Mouse (Mus musculus): ENCODE results near the gene Rtn4. TPM values are rescaled to one million over a fixed set of nuclear protein-coding genes. Genes with fewer than 3 reads are reported as not detected.
"Not testable (repeated sequence)": the region's sequence is repeated elsewhere in the genome, so short reads cannot be mapped to it uniquely, and the experiment has no call there.

Rtn4 gene
- total RNA-seq (2014; rRNA removed) (388 and 400 TPM in 2 replicates), polyA plus RNA-seq (2015; fragmentation: Nextera tagmentation; extraction: Ambion mirVana) (149 and 167 TPM in 2 replicates)

- peaks cover 15% of the 10 kb centered on the region for H3K4me1 ChIP-seq (ENCODE audit: insufficient read depth)
- under 1% methylated on average over 43 of the region's 43 CpGs for WGBS
- ATAC-seq (peak; percentile 95), DNase-seq (peak; percentile 98)
- TF ChIP-seq CTCF (IDR thresholded peaks at IDR 0.05; ENCODE audit: low read depth): no peak; the same call in 1 of the 2 replicates
- no peaks in the 10 kb centered on the region for H3K27me3 ChIP-seq (ENCODE audit: insufficient read depth, low read length)
- peak within 1 kb of the TSS; percentile 100 for H3K4me3 ChIP-seq (ENCODE audit: low read depth, low read length)
- no peaks in the 10 kb centered on the region for H3K9me3 ChIP-seq (ENCODE audit: low read length)
- H3K4me2 ChIP-seq (ENCODE audit: low read depth): peak within 1 kb of the TSS; percentile 53
- peak within 1 kb of the TSS; percentile 99 for H3K27ac ChIP-seq (ENCODE audit: low read depth, low read length)
- H3K9ac ChIP-seq: peak within 1 kb of the TSS; percentile 99
- H3K36me3 ChIP-seq (ENCODE audit: insufficient read depth): no peaks in the 10 kb centered on the region
These were observed at the start of gene Rtn4 for GRCm38 (mm10) chr11:29692683-29693272. Rtn4 (plus strand) TSS chr11:29692947.

GRCm38 (mm10) chr11:29644421-29644820 lies 48.3 kb upstream of the Rtn4 start:
- Histone ChIP-seq H3K36me3 (ENCODE audit: insufficient read depth) (no peaks in the 10 kb centered on the region), H3K9me3 (ENCODE audit: low read length) (no peaks in the 10 kb centered on the region), H3K27me3 (ENCODE audit: insufficient read depth, low read length) (no peaks in the 10 kb centered on the region), H3K27ac (ENCODE audit: low read depth, low read length) (no peak overlapping the region), H3K4me2 (ENCODE audit: low read depth) (no peak overlapping the region), H3K4me3 (ENCODE audit: low read depth, low read length) (no peak overlapping the region), H3K4me1 (ENCODE audit: insufficient read depth) (no peaks in the 10 kb centered on the region), H3K9ac (no peak overlapping the region)
- no peak for ATAC-seq
- TF ChIP-seq CTCF (IDR thresholded peaks at IDR 0.05; ENCODE audit: low read depth): no peak
- DNase-seq: no peak
- 96% methylated on average over 1 of the region's 1 CpGs for WGBS

GRCm38 (mm10) chr11:29645411-29646066 lies 47.2 kb upstream of the Rtn4 start:
- H3K4me1 ChIP-seq (ENCODE audit: insufficient read depth): no peaks in the 10 kb centered on the region
- no peaks in the 10 kb centered on the region for H3K36me3 ChIP-seq (ENCODE audit: insufficient read depth)
- H3K9ac ChIP-seq: no peak overlapping the region
- H3K27ac ChIP-seq (ENCODE audit: low read depth, low read length): no peak overlapping the region
- WGBS: 86% methylated on average over 5 of the region's 5 CpGs
- H3K27me3 ChIP-seq (ENCODE audit: insufficient read depth, low read length): no peaks in the 10 kb centered on the region
- H3K4me3 ChIP-seq (ENCODE audit: low read depth, low read length): no peak overlapping the region
- H3K4me2 ChIP-seq (ENCODE audit: low read depth): no peak overlapping the region
- H3K9me3 ChIP-seq (ENCODE audit: low read length): no peaks in the 10 kb centered on the region
- DNase-seq (no peak), ATAC-seq (no peak)
- TF ChIP-seq CTCF (IDR thresholded peaks at IDR 0.05; ENCODE audit: low read depth): no peak

- H3K36me3 ChIP-seq (ENCODE audit: insufficient read depth): no peaks in the 10 kb centered on the region
- ATAC-seq: no peak
- no peaks in the 10 kb centered on the region for H3K9me3 ChIP-seq (ENCODE audit: low read length)
- H3K4me3 ChIP-seq (ENCODE audit: low read depth, low read length): no peak overlapping the region
- no peaks in the 10 kb centered on the region for H3K27me3 ChIP-seq (ENCODE audit: insufficient read depth, low read length)
- no peaks in the 10 kb centered on the region for H3K4me1 ChIP-seq (ENCODE audit: insufficient read depth)
- no peak overlapping the region for H3K4me2 ChIP-seq (ENCODE audit: low read depth)
- no peak overlapping the region for H3K27ac ChIP-seq (ENCODE audit: low read depth, low read length)
- H3K9ac ChIP-seq: no peak overlapping the region
- TF ChIP-seq CTCF (IDR thresholded peaks at IDR 0.05; ENCODE audit: low read depth): no peak
- no peak for DNase-seq
- WGBS: 69% methylated on average over 6 of the region's 6 CpGs
These were observed 45.0 kb upstream of the Rtn4 start for GRCm38 (mm10) chr11:29647568-29648319.

- DNase-seq; H3K4me1 ChIP-seq (ENCODE audit: insufficient read depth); ATAC-seq; H3K36me3 ChIP-seq (ENCODE audit: insufficient read depth); H3K9me3 ChIP-seq (ENCODE audit: low read length); H3K4me2 ChIP-seq (ENCODE audit: low read depth); H3K9ac ChIP-seq; H3K4me3 ChIP-seq (ENCODE audit: low read depth, low read length); H3K27ac ChIP-seq (ENCODE audit: low read depth, low read length); H3K27me3 ChIP-seq (ENCODE audit: insufficient read depth, low read length): not testable (repeated sequence)
- WGBS: 93% methylated on average over 3 of the region's 3 CpGs
These were observed 37.4 kb upstream of the Rtn4 start for GRCm38 (mm10) chr11:29655381-29655780.

- Histone ChIP-seq H3K36me3 (ENCODE audit: insufficient read depth) (no peaks in the 10 kb centered on the region), H3K27ac (ENCODE audit: low read depth, low read length) (no peak overlapping the region), H3K4me2 (ENCODE audit: low read depth) (no peak overlapping the region), H3K4me1 (ENCODE audit: insufficient read depth) (no peaks in the 10 kb centered on the region), H3K9ac (no peak overlapping the region), H3K4me3 (ENCODE audit: low read depth, low read length) (no peak overlapping the region), H3K27me3 (ENCODE audit: insufficient read depth, low read length) (no peaks in the 10 kb centered on the region), H3K9me3 (ENCODE audit: low read length) (no peaks in the 10 kb centered on the region)
- WGBS: 91% methylated on average over 2 of the region's 2 CpGs
- no peak for ATAC-seq
- TF ChIP-seq CTCF (IDR thresholded peaks at IDR 0.05; ENCODE audit: low read depth): no peak
- no peak for DNase-seq
These were observed 32.0 kb upstream of the Rtn4 start for GRCm38 (mm10) chr11:29660740-29661139.

GRCm38 (mm10) chr11:29667634-29668033 lies 25.1 kb upstream of the Rtn4 start:
- TF ChIP-seq CTCF (IDR thresholded peaks at IDR 0.05; ENCODE audit: low read depth): no peak
- ATAC-seq: no peak
- Histone ChIP-seq H3K4me3 (ENCODE audit: low read depth, low read length) (no peak overlapping the region), H3K9me3 (ENCODE audit: low read length) (no peaks in the 10 kb centered on the region), H3K27ac (ENCODE audit: low read depth, low read length) (no peak overlapping the region), H3K4me2 (ENCODE audit: low read depth) (no peak overlapping the region), H3K27me3 (ENCODE audit: insufficient read depth, low read length) (no peaks in the 10 kb centered on the region), H3K36me3 (ENCODE audit: insufficient read depth) (no peaks in the 10 kb centered on the region), H3K4me1 (ENCODE audit: insufficient read depth) (no peaks in the 10 kb centered on the region), H3K9ac (no peak overlapping the region)
- no peak for DNase-seq
- 94% methylated on average over 3 of the region's 3 CpGs for WGBS
